Mouse (Mus musculus): ENCODE results near the gene Pmpca. TPM values are rescaled to one million over a fixed set of nuclear protein-coding genes. Genes with fewer than 3 reads are reported as not detected.

Pmpca gene
- 10 to 100 TPM; 82.4 to 88.4 (median 82.9) TPM for polyA plus RNA-seq (2017; shearing (Covaris generic))

DNA sequence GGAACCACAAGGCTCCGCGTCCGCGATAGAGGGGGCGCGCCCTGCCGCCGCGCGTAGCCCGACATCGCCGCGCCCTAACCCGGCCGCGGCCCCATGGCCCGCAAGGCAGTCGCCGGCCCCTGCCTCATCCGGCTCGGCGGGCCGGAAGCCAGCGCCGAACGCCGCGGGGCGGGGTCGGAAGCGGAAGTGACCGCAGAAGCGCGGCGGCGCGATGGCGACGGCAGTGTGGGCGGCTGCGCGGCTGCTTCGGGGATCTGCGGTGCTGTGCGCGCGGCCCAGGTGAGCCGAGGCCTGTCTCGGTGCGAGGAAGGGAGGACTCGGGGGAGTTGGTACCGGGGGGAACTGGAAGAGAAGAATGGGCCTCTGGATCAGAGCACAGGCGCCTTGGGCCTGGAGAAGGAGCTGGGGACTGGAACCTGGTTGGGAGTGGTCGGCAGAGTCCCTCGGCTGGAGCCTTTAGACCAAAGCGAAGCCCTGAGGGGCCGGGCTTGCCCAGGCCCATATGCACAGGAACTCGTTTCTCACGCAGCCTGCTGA lies at the start of gene Pmpca, which contains the start of gene Entr1:
Pmpca (plus strand) TSS at position 186 of the 537 bp plus-strand sequence.
Entr1 (minus strand) TSS at position 163 of the 537 bp plus-strand sequence.
- ATAC-seq: peak; percentile 94

DNA sequence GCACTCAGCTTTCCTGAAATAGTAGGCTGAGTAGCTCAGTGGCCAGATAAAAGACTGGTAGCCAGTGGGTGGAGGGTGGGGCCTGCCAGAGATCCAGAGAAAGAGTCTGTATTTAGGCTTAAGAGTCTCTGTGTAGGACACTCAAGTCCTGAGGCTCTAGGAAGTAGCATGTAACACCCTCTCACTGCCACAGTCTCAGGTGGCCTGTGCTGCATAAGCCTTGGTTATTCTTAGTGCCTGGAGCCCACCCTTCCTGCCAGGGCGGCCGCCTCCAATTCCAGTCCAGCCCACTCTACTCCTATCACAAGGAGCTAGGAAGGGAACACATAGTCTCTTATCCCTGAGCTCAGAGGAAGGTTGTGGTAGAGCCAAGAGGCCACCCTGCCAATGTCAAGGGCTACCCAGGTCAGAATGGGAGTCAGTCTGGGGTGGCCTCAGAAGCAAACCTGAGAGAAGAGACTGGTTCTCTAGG lies 47.6 kb upstream of the Pmpca start:
- ATAC-seq: no peak

DNA sequence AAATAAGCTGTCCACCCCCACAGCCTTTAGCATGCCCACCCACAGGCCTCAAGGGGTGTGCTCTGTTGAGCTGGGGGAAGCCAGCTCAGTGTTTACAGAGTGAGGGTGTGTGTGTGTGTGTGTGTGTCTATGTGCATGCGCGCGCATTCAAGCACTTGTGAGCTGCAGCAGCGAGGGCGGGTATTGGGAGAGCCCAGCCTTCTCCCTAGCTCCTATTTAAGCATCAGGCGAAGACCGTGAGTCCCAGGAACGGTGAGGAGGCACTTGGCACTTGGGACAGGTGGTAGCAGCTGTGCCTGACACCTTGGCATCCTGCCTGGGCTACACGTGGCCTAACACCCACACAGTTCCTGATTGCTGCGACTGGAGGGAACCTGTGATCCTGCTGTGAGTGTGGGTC lies 47.1 kb upstream of the Pmpca start:
- ATAC-seq: peak; percentile 50

DNA sequence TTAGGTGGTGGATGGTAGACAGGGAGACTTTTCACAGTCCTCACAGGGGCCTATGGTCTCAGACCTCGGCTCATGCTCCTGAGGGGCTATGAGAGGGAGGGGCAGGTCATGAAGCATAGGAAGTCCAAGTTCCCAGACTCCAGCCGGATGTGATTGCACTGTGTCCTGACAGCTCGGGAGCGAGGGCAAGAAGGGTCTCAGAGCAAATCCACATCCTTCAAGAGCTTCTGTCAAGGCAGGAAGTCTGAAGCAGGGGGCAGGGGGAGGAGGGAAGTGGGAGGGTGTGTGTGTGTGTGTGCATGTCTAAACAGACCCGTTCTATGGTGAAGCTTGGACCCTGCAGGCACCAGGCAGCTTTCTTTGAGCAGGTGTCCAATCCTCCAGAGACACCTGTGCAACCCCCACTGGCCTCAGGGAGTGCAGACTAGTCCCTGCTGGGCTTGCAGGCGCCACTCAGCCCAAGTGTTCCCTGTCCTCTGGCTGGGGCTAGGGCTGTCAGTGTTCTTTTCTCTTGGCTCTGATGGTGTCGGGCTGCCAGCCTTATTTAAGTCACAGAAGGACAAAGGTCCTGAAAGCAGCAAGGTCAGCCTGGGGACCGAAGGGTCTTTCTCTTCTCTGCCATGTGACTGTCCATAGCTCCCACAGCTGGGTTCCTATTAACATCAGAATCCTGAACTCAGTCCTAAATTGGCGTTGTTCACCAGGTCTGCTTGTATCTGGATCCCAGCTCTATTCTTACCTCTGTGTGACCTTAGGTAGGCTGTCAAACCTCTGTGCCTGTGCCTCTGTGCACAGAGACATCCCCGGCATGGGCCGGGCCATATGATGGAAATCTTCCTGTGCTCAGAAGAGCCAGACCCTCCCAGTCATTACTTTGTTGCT lies 46.3 kb upstream of the Pmpca start:
- ATAC-seq: no peak

DNA sequence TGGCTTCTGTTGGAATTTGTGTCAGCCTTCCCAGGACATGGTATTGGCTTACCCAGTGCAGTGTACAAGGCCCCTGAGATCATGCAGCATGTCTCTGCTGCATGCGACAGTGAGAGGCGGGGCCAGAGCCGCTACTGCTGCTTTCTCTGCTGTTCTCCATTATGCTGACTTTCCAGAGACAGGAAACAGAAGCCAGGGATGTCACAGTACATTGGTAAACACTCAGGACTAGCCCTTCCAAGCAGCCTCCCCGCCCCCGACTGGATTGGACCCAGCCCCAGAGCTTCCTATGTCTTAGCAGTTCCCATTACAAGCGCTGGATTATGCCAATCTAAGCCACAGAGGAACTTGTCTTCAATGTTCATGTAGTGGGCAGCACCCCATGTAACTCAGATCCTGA lies 40.9 kb upstream of the Pmpca start:
- ATAC-seq: no peak

DNA sequence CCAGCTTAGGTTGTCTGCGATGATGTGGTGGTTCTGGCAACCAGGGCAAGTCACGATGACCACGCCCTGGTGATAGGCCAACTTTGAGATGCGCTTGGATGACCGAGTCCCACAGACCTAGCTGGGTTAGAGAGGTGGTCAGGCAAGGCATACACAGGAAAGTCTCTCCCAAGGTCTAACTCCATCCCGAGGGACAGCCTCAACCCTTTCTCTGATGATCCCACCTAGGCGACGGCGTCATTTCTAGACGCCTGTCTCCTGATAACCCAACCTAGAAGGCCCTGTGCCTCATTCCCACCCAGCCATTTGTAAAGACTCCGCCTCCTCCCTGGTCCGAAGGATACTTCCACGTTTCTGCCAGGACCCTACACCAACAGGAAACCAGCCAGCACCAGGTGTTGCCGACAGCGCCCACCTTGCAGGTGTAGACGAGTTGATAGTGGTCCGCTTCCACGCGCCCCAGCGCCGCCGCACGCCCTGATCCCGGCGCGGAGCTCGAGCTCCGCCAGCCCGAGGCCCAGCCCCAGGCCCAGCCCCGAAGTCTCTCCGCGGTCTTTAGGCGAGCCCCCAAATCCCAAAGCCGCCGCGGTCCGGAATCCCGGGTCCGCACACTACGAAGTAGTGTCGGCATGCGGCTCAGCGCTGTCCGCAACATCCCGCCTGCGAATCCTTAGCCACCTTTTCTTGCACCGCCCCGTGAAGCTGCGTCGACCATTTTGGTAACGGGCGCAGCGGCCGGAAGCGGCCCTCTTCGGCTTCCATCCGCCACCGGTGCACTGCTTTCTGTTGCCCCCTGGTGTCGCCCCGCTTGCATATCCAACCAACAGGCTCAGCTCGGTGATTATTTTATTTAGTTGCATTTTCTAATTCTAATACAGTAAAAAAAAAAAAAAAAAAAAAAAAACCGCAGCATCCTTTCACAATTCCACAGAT lies 37.5 kb upstream of the Pmpca start, which contains the start of gene Dnlz:
Dnlz (minus strand) TSS at position 753 of the 933 bp plus-strand sequence.
- peak; percentile 89 for ATAC-seq

DNA sequence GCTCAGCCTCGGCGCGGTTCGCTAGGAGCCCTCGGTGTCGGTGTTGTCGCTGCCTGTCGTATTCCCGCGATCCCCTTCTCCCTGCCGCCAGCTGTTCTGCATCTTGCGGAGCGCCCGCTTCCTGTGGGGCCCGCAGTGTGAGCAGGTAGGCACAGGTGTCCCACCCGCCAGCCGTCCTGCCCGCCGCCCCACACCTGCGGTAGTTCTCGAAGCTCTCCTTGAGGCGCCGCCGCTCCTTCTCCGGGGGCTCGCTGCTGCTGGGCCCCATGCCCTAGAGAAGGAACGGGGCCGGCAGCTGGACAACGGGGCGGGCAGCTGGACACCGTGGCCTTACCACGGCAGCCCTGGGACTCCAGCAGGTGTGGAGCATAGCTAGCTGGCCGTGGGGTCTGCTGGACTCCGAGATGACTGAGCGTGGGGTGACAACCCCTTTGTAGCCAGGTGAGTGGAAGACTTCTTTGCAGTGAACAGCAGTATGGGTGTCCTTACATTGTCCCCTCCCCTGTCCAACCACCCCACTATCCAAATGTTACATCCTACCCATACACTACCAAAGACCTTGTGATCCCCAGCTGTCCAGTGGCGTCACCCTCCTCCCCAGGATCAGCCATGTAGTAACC lies 36.7 kb upstream of the Pmpca start:
- no peak for ATAC-seq

DNA sequence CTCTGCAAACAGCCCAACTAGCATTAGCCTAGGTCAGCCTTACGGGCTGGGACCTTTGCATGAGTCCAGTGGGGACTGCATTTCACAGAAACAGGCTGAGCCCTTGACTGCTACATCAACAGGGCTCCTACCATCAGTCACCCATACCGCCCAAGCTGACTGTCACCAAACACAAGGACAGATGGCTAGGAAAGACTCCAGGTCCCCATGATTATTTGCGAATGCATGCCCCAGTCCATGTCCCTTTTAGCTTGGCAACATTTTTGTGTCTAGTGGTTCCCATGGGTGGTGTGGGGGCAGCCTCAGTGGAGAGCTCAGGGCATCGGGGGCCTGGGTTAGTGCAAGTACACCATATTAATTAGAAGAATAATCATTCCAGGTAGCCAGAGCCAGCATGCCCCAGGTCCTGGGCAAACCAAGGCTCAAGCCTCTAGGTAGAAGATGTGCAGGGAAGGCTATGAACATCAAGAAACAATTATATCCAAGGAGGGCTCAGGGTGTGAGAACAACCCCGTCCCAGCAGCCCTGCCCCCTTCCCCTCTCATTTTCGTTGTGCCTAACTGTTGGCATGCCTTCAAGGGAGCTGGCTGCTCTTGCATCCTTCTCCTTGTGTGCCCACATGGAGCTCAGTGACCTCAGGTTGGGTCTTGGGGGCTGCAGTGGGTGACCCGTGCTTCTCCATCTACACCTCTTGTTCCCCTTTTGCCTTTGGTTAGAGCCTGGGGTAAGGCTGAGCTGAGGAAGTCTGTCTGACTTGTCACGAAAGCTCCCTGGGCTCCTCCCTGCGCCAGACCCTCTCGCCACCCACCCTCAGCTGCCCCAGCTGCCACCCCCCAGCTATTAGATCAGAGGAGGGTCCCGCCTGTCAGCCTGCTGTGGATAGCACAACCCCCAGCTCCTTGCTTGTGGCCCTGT lies 35.8 kb upstream of the Pmpca start:
- ATAC-seq: no peak

DNA sequence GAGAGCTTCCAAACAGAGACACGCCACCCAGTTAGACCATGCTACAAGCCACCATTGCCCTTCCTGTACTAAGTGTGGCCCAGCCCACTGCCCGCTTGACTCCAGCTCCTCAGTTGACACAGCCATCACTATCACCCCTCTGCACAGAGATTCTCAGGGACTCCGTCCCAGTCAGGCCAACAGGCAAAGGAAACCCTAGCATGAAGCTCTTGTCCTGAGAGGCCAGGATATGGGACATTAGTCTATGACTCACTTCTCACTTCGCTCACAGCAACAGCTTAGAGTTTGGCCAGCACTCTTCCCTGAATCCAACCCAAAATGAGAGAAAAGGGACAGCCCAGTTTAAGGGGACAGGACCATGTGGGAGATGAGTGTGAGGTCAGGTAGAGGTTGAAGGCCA lies 34.7 kb upstream of the Pmpca start:
- no peak for ATAC-seq

DNA sequence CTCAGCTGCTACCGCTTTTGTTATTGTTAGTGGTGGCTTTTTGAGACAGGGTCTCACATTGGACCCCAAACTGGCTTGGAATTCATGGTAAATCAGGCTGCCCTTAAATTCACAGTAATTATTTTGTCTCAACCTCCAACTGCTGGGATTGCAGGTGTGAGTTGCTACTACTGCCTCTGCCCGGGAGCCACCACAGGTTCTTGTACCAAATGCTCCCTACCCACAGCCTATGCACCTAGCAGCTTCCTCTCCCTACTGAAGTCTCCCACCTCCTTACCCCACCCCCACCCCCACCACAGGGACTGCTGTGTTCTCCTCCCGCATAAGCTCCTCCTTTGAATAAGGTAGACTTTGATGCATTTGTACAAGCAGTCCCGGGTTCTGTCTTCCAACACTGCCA lies 32.9 kb upstream of the Pmpca start:
- ATAC-seq: no peak

DNA sequence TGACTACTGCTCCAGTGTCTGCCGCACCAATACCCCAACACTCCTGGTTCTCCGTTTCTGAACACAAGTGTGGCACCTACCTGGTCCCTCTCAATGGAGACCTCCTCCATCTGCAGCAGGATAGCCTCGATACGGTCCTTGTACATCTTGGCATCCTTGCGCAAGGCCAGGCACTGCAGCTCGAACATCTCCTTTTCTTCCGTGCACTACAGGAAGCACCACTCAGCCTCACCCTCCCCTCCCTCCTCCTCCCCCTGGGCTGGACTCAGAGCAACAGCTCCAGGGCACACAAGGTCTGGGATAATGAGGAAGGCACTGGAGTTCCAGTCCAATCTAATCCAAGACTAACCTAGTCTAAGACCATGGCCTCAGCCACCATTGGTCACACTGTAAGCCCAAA lies 32.5 kb upstream of the Pmpca start:
- no peak for ATAC-seq

DNA sequence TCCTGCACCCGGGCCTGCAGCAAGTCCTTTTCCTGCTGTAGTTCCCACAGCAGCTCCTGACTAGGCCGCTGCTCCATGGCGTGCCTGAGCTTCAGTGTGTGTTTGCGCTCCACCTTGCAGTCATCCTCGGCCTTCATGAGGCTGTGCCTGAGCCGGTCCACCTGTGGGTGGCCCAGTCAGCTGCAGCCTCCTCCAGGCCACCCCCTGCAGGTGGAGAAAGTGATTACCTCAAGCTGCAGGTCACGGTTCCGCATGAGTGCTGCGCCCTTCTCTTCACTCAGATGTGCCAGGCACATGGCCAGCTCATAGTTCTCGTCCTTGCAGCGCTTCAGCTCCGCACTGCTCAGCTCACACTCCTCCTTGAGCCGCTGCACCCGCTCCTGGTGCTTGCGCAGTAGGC lies 31.7 kb upstream of the Pmpca start:
- no peak for ATAC-seq

DNA sequence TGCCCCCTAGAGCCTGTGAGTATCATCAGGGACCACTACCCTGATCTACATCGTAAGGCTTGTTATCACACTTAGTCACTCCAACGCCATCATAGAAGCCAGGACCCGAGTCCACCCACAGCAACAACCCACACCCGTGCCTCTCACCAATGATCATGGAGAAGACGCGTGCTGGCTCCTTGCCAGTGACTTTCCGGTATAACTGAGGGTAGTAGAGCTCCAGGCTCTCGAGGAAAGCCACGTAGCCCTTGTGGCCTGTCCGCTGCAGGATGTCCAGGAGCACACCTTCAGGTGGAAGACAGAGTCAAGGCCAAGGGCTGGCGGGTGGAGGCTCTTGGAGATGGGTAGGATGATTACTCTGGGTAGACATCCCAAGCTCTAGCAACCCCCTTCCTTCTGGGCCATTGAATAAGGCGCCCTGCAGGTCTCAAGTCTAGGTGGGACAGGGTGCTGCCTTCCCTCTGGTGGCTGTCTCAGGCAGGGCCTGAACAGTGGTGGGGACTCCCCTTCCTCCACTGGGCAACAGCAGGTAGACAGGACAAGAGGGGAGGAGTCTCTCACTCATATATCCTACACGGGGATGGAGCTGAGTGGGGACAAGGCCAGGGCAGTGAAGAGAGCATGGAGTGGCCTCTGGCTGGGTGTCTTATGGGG lies 30.3 kb upstream of the Pmpca start:
- no peak for ATAC-seq

DNA sequence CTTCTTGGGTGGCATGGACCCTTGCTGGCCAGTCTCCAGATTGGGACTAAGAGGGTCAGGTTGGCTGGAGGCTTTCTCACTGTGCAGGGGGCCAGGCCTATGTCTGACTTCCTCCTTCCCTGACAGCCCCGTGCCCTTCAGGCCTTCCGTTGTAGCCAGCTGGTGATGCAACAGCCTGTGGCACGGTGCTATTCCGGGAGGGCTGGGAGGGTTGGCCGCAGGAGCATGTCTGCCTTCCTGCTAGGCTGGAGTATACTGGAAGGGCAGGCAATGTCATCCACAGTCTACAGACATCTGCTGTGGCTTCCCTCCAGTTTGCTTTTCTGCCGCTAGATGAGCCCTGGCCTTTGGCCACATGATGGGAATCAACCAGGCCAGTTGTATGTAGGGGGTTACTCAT lies 29.2 kb upstream of the Pmpca start:
- no peak for ATAC-seq

DNA sequence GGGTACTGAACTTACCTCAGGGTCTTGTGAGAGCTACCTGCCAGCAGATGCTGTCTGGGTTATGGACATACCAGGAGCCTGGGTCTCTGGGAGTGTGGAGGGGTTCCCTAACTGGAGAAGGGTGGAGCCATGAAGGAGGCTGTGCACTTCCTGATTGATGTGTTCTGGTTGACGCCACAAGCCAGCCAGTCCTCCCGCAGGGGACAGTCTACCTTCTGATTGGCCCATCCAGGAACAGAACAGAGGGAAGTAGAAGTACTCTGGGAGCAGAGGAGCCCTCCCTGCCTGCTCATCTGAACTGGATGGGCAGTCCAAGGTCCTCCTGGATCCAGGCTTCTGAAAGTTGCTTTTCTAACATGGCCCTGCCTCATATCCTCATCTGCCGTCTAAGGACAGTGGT lies 28.4 kb upstream of the Pmpca start, which contains the start of gene Card9:
Card9 (minus strand) TSS at position 147 of the 400 bp plus-strand sequence.
- ATAC-seq: no peak

DNA sequence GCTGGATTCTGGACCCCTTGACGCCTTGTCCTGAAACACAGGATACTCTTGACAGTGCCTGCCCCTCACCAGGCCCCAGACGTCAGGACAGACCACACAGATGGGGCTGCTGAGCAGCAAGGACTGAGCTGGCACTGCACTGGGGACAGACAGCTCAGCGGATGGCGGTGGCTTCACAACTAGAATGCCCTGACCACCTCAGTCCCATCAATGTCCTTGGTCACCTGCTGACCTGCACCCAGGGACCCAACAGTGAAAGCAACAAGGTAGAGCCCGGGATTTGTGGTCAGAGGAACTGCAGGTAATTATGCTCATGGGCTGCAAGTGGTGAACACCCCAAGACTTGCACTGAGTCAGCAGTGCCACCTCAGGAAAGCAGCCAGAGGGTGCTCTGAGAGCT lies 26.1 kb upstream of the Pmpca start:
- no peak for ATAC-seq

DNA sequence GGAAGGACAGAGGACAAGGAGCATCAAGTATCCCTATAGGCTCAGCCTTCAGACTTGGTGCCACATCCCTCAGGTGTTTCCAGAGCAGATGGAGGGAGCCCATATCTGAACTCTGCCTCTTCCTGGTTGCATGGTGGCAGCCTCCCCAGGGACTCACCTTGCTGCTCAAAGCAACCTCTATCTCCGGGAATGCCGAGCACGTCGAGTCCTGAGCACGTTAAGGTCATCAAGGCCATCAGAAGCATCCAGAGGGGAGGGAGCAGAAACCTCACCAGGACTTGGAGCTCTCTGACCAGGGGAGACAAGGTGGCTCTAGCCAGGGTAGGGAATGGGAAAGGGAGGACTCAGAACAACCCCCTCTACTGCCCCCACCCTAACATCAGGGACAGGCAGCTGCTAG lies 25.7 kb upstream of the Pmpca start:
- ATAC-seq: no peak

DNA sequence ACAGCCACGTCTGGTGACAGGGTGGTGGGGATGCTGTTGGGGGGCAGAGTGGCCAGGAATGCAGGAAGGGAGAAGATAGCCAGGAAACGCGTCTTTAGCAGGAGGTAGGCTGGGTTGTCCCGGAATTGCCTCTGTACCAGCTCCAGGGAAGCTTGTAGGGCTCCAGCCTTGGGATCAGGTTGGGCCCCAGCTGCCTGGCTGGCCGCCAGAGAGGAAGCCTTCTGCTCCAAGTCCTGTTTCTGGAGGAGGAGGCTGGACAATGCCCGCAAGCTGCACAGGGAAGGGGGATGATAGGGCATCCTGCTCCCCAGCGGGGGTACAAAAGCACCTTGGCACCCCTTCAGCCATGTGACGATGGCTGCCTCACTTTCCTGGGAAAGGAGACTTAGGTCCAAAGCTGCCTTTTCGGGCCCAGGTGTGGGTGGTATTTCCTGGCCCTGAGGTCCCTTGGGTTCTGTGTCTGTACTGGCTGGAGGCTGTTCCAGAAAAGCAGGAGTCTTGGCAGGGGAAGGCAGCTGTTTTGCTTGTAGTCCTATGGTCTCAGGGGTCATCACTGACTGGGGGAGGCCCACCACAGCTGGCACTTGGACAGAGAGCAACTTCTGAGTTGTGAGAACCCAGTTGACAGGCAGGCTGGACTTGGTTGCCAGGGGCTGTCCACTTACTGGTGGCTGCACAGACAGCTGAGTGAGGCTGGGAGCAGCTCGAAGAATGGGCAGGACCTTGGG lies 24.2 kb upstream of the Pmpca start:
- ATAC-seq: no peak

DNA sequence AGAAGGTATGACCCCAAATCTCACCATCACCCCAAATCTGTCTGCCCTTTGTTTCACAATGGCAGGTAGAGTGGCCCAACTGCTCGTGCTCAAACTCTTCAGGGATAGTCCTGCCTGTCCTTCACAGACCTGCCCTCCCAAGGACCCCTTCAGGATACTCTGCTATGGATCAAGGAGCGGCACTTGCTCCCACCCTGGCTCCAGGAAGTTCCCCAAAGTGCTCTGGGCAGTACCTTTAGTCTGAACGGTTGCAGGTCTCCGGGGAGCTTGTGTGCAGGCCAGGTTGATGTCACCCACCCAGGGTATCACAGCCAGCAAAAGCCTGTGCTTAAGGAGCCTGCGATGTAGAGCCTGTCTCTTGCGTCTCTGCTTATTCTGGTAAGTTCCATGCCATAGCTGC lies 21.2 kb upstream of the Pmpca start:
- ATAC-seq: no peak

DNA sequence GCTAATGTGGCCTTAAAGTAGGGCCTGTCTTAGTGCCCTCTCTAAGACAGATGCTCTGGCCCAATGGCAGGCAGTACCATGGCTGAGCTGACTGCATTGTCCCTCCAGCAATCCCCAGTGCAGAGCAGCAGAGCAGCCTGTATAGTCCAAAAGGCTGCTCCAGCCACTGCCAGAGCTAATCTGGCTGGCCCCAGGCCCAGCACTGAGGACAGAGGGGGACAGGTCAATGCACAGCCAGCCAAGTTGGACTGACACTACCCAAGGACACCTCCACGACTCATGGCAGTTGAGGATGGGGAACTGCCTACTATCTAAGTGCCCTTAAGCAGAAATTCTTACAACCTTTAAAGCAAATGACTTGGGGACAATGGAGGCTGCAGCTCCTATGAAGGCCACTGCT lies 20.6 kb upstream of the Pmpca start:
- no peak for ATAC-seq

Measured in inflammation-experienced regulatory T-cells, adult 6 months (primary cell).